Mouse (Mus musculus) forebrain, postnatal 0 days (tissue): ENCODE measurements around the gene Pla2g2f. TPM values are rescaled to one million over a fixed set of nuclear protein-coding genes. Genes with fewer than 3 reads are reported as not detected.

Experiments used
- ATAC-seq: fragments of 200-750 bp; cut with Nextera tagmentation; 2 replicates; pipeline ENCODE4 v1.8.0; 2017; ENCODE audit warnings: mild to moderate bottlenecking, moderate library complexity
- DNase-seq: peaks from one replicate; pipeline ENCODE4 v3.0.0-alpha.2; 2015
- H3K27ac ChIP-seq: fragments of 300-500 bp; sonication (generic); 2 replicates; pipeline ENCODE4 v1.5.1; 2014; ENCODE audit warnings: low read depth, mild to moderate bottlenecking, antibody characterized with exemption, low read length, moderate library complexity, mixed read lengths
- H3K27me3 ChIP-seq: fragments of 300-500 bp; sonication (generic); 2 replicates; pipeline ENCODE4 v1.6.1; 2014; ENCODE audit warnings: mild to moderate bottlenecking, low read length, mixed read lengths; ENCODE audit not compliant: insufficient read depth
- H3K36me3 ChIP-seq: fragments of 300-500 bp; sonication (generic); 2 replicates; pipeline ENCODE4 v1.6.1; 2014; ENCODE audit warnings: mild to moderate bottlenecking, moderate library complexity; ENCODE audit not compliant: insufficient read depth
- H3K4me1 ChIP-seq: fragments of 300-500 bp; sonication (generic); 2 replicates; pipeline ENCODE4 v1.6.1; 2014; ENCODE audit warnings: antibody characterized with exemption; ENCODE audit not compliant: insufficient read depth
- H3K4me2 ChIP-seq: fragments of 300-500 bp; sonication (generic); 2 replicates; pipeline ENCODE4 v1.6.1; 2014; ENCODE audit warnings: low read depth, mild to moderate bottlenecking, moderate library complexity
- H3K4me3 ChIP-seq: fragments of 300-500 bp; sonication (generic); 2 replicates; pipeline ENCODE4 v1.5.1; 2014; ENCODE audit warnings: low read depth, low read length, mixed read lengths
- H3K9ac ChIP-seq: fragments of 300-500 bp; sonication (generic); 2 replicates; pipeline ENCODE4 v1.6.1; 2014; ENCODE audit warnings: mild to moderate bottlenecking
- H3K9me3 ChIP-seq: fragments of 300-500 bp; sonication (generic); 2 replicates; pipeline ENCODE4 v1.6.1; 2016; ENCODE audit warnings: low read length
- CTCF ChIP-seq: sonication (generic); IDR thresholded peaks from 2 replicates; pipeline ENCODE4 v1.5.1; 2016; ENCODE audit warnings: antibody characterized with exemption, control low read depth, low read depth
- WGBS: fragments of 180-500 bp; shearing (Covaris S2); extraction: QIAGEN DNeasy Blood & Tissue Kit; methylation state at CpG from one replicate; pipeline ENCODE4 v1.1.7; 2014; 5-methylcytosine and 5-hydroxymethylcytosine counted together
- polyA plus RNA-seq: library from polyadenylated mRNA; unstranded; fragments of >200 nt; fragmentation: Nextera tagmentation; extraction: Ambion mirVana; gene quantifications from 2 replicates; pipeline ENCODE4 v1.2.1, GENCODE M21; 2015
- total RNA-seq: library from RNA; depleted of rRNA; stranded (reverse); fragments of >200 nt; gene quantifications from 2 replicates; pipeline ENCODE4 v1.2.3, GENCODE M21; 2014; rRNA removed

Gene Pla2g2f
- 0.23 TPM in 1 of 2 replicates, not detected in the other for total RNA-seq
- polyA plus RNA-seq: not detected in 2 replicates

DNA sequence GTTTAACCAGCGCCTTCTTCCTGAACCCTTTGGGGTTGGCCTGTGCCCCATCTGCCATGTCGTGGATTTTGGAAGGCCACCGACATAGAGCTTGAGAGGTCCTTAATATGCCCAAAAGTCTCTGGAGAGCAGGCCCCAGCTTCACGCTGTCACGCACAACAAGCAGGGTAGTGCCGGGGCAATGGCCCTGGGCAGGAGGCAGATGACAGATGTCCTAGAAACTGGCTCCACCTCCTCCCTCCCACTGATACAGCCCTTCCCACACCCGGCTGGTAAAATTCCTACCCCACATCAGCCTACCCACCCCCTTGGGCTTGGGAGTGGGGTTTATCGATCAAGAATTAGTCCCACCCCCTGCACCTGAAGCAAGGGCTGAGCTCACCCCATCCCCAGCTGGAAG is at the start of gene Pla2g2f:
TSS of gene Pla2g2f (minus strand) at position 211 of the 400 bp plus-strand sequence.
- Histone ChIP-seq H3K4me3 (no peak within 1 kb of the TSS), H3K9ac (no peak within 1 kb of the TSS), H3K27ac (no peak within 1 kb of the TSS), H3K27me3 (no peaks in the 10 kb centered on the region), H3K36me3 (no peaks in the 10 kb centered on the region), H3K4me2 (no peak within 1 kb of the TSS), H3K9me3 (no peaks in the 10 kb centered on the region), H3K4me1 (no peaks in the 10 kb centered on the region)
- no peak for TF ChIP-seq CTCF
- DNase-seq: no peak
- 79% methylated on average over 8 of the region's 8 CpGs for WGBS
- ATAC-seq: no peak

DNA sequence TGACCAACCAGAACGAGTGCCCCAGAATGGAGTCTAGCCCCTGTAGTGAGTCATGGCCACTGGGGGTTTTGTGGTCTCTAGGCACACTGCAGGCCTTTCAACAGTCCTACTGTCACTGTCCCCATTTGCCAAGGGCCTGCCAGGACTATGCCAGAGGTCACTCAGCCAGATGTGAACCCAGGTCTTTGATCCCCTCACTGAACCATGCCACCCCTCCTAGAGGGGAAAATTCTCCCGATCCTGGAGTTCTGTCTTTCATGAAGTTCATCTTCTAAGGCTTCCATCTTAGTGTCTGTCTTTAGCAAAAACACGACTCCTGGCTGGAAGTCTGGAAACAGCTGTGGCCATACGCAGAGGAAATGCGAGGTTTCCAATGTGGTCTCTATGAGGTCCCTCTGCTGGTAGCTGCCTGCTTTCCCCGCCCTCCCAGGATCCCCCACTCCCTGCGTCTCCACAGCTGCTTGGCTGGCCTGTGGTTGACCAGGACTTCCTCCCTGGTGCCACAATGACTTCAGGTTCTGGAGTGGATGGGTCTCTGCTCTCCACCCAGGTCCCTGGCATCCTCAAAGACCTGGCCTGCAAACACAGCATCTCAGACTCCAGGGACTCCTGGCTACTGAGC is 49.6 kb upstream of the Pla2g2f start:
- Histone ChIP-seq H3K36me3 (no peaks in the 10 kb centered on the region), H3K9me3 (no peaks in the 10 kb centered on the region), H3K27ac (no peak overlapping the region), H3K4me1 (no peaks in the 10 kb centered on the region), H3K9ac (no peak overlapping the region), H3K4me3 (no peak overlapping the region), H3K4me2 (no peak overlapping the region), H3K27me3 (no peaks in the 10 kb centered on the region)
- no peak for TF ChIP-seq CTCF
- 82% methylated on average over 7 of the region's 7 CpGs for WGBS
- no peak for DNase-seq
- ATAC-seq: no peak

DNA sequence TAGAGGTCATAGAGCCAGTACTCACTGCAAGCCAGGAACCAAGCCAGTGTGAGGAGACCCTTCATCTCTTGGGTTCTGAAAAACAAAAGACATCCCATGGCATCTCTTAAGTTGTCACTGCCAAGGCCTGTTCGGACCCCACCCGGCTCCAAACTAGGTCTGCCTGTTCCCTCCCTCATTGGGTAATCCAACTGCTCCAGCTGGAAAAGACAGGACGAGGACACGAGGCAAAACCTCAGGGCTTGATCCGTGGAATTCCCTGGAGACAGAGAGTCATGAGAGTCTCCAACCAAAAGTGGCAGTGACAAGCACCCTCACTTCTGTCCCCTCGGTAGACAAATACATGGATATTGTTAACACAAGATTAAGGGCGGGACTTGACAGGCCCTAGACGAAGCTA is 48.7 kb upstream of the Pla2g2f start:
- Histone ChIP-seq H3K27me3 (no peaks in the 10 kb centered on the region), H3K9ac (no peak overlapping the region), H3K4me2 (no peak overlapping the region), H3K36me3 (no peaks in the 10 kb centered on the region), H3K9me3 (no peaks in the 10 kb centered on the region), H3K27ac (no peak overlapping the region), H3K4me1 (no peaks in the 10 kb centered on the region), H3K4me3 (no peak overlapping the region)
- WGBS: 82% methylated on average over 8 of the region's 8 CpGs
- DNase-seq (no peak), ATAC-seq (no peak)
- no peak for TF ChIP-seq CTCF

DNA sequence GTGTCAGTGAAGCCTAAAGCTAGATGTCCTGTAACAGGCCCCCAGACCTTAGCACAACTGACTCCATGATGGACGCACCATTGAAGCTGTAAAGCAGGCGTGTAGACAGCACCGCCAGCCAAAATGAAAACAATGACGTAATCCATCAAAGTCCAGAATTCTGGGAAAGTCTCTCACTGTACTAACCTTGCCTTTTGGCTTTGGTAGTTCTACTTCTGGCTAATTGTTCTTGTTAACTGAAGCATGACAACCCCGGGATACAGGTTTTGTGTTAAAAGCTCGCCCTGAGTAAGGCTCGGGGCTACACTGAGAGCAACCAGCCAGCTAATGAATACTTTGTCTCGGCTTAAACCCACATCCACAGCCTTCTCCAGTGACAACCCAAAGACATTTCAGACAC is 47.8 kb upstream of the Pla2g2f start:
- Histone ChIP-seq H3K9ac (no peak overlapping the region), H3K27ac (no peak overlapping the region), H3K4me2 (no peak overlapping the region), H3K4me3 (no peak overlapping the region), H3K36me3 (no peaks in the 10 kb centered on the region), H3K27me3 (no peaks in the 10 kb centered on the region), H3K9me3 (no peaks in the 10 kb centered on the region), H3K4me1 (no peaks in the 10 kb centered on the region)
- DNase-seq (no peak), ATAC-seq (no peak)
- TF ChIP-seq CTCF: no peak
- 21% methylated on average over 8 of the region's 8 CpGs for WGBS

DNA sequence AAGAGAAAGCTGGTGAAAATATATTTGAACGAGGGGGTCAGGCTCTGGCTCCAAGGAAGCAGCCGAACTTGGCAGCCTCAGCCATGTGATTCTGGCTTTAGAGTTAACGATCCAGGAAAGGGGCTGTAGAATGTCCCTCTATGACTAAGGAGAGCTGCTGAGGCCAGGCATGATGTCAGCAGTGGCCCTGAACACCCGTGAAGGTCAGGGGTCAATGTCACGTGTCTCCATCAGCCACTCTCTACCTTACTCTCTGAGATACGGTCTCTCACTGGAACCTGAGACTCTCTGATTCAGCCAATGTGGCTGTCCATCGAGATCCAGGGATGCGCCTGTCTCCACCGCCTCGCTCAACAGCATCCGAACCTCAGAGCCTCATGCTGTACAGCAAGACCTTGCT is 45.5 kb upstream of the Pla2g2f start:
- Histone ChIP-seq H3K4me3 (no peak overlapping the region), H3K36me3 (no peaks in the 10 kb centered on the region), H3K9ac (no peak overlapping the region), H3K27me3 (no peaks in the 10 kb centered on the region), H3K4me2 (no peak overlapping the region), H3K27ac (no peak overlapping the region), H3K9me3 (no peaks in the 10 kb centered on the region), H3K4me1 (peaks cover 4% of the 10 kb centered on the region; the same call in 1 of the 2 replicates)
- ATAC-seq: no peak
- 83% methylated on average over 11 of the region's 11 CpGs for WGBS
- DNase-seq: no peak
- no peak for TF ChIP-seq CTCF

DNA sequence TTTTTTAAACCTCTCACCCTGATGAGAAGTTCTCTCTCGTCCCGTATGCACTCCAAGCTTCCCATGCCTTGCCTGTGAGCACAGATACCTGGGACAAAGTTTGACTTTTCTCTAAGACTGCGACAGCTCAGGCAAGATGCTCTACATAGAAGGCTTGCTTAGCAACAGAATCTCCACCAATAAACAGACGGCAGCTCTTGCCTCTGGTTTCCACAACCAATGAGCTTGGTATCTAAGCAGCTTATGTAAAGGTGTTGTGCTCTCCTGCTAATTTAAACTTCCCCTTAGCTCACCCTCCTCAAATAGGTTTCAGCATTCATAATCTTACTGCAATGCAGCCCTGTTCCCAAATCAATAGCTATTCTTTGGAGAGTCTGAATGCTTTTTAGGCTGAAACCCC is 44.2 kb upstream of the Pla2g2f start:
- Histone ChIP-seq H3K36me3 (no peaks in the 10 kb centered on the region), H3K4me1 (peaks cover 4% of the 10 kb centered on the region; the same call in 1 of the 2 replicates), H3K4me2 (no peak overlapping the region), H3K27me3 (no peaks in the 10 kb centered on the region), H3K9ac (no peak overlapping the region), H3K9me3 (no peaks in the 10 kb centered on the region), H3K4me3 (no peak overlapping the region), H3K27ac (no peak overlapping the region)
- peak; percentile 69 for ATAC-seq
- no peak for TF ChIP-seq CTCF
- WGBS: 79% methylated on average over 4 of the region's 4 CpGs
- peak; percentile 29 for DNase-seq

DNA sequence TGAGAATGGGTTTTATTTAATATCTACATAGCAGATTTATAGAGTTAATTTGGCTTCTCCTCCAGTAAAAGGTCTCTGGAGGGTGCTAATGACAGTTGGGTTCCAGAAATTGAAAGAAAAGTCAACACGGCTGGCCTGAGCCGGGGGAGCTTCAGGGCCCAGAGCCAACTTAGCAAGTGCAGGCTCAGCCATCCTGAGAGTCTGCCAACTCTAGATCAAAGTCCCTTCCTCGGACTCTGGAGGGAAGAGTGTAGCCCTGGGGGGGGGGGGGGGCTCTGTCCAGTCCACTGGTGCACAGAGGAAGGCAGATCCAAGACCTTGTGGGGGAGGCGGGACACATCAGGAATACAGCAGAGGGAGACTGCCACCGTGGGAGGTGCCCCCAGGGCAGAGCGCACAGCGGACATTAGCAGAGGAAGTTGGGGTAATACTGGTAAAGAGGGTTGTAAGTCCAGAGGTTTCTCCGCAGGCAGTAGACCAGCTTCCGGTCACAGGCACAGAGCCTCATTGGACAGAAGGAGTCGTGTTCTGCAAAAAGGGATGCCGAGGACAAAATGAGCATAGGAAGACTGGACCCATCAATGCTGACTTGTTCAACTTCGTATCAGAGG is 42.8 kb upstream of the Pla2g2f start:
- no peak overlapping the region for H3K9ac ChIP-seq
- H3K4me2 ChIP-seq: no peak overlapping the region
- H3K4me1 ChIP-seq: peaks cover 4% of the 10 kb centered on the region; the same call in 1 of the 2 replicates
- no peaks in the 10 kb centered on the region for H3K9me3 ChIP-seq
- H3K27ac ChIP-seq: no peak overlapping the region
- DNase-seq: no peak
- H3K27me3 ChIP-seq: no peaks in the 10 kb centered on the region
- 65% methylated on average over 12 of the region's 12 CpGs for WGBS
- no peaks in the 10 kb centered on the region for H3K36me3 ChIP-seq
- ATAC-seq: no peak
- TF ChIP-seq CTCF: no peak
- H3K4me3 ChIP-seq: no peak overlapping the region
